Mouse (Mus musculus) olfactory bulb, adult 2 months (tissue): Measurements from ENCODE around the gene Csrnp3. TPM values are rescaled to one million over a fixed set of nuclear protein-coding genes. Genes with fewer than 3 reads are reported as not detected.

ENCODE experiments used
- H3K27ac ChIP-seq: fragments of 200-500 bp; 2 replicates; pipeline ENCODE4 v1.5.1; 2012; ENCODE audit warnings: low read depth, low read length; ENCODE audit not compliant: insufficient read depth
- H3K4me1 ChIP-seq: fragments of 200-500 bp; 2 replicates; pipeline ENCODE4 v1.6.1; 2012; ENCODE audit warnings: low read length; ENCODE audit not compliant: control insufficient read depth, insufficient read depth
- H3K4me3 ChIP-seq: fragments of 200-500 bp; 2 replicates; pipeline ENCODE4 v1.5.1; 2012; ENCODE audit warnings: mild to moderate bottlenecking, low read depth, low read length, moderate library complexity; ENCODE audit not compliant: insufficient read depth
- CTCF ChIP-seq: fragments of 200-500 bp; IDR thresholded peaks from 2 replicates; pipeline ENCODE4 v1.5.1; 2012; ENCODE audit warnings: low read depth, mild to moderate bottlenecking, low read length, moderate library complexity; ENCODE audit not compliant: insufficient read depth
- POLR2A ChIP-seq: fragments of 200-500 bp; IDR thresholded peaks from 2 replicates; pipeline ENCODE4 v1.6.1; 2012; ENCODE audit warnings: mild to moderate bottlenecking, low read depth, low read length, moderate library complexity; ENCODE audit not compliant: insufficient read depth
- WGBS: fragments of 180-500 bp; shearing (Covaris S2); methylation state at CpG from one replicate; pipeline ENCODE4 v1.1.7; 2018; 5-methylcytosine and 5-hydroxymethylcytosine counted together
- polyA plus RNA-seq: library from polyadenylated mRNA; stranded (reverse); fragments of >200 nt; gene quantifications from 2 replicates; pipeline ENCODE4 v1.2.4, GENCODE M21; 2012; ENCODE audit warnings: low replicate concordance; ENCODE audit not compliant: missing spikeins, insufficient read depth, insufficient read length

The Csrnp3 gene
- polyA plus RNA-seq, 1 experiment: not detected

- Histone ChIP-seq H3K27ac (peak overlapping the region; percentile 85), H3K4me1 (no peaks in the 10 kb centered on the region), H3K4me3 (peak overlapping the region; percentile 39)
- 35% methylated on average over 11 of the region's 11 CpGs for WGBS
- TF ChIP-seq POLR2A (no peak), CTCF (no peak)
Measured at GRCm38 (mm10) chr2:65929927-65930326, 84.4 kb downstream of the Csrnp3 start.

GRCm38 (mm10) chr2:65931313-65931712 is 85.7 kb downstream of the Csrnp3 start:
- H3K4me1 ChIP-seq: no peaks in the 10 kb centered on the region
- TF ChIP-seq CTCF (no peak), POLR2A (no peak)
- peak overlapping the region; percentile 84 for H3K4me3 ChIP-seq
- peak overlapping the region; percentile 99 for H3K27ac ChIP-seq
- WGBS: 46% methylated on average over 7 of the region's 7 CpGs

- H3K4me1 ChIP-seq: no peaks in the 10 kb centered on the region
- 2% methylated on average over 11 of the region's 11 CpGs for WGBS
- H3K4me3 ChIP-seq: peak overlapping the region; percentile 84
- TF ChIP-seq CTCF: no peak
- 0 out of 2 replicates have a peak, but pooled peaks have one; percentile 16 for TF ChIP-seq POLR2A
- H3K27ac ChIP-seq: peak overlapping the region; percentile 99
Measured at GRCm38 (mm10) chr2:65931841-65932311, 86.3 kb downstream of the Csrnp3 start.

- Histone ChIP-seq H3K4me3 (no peak overlapping the region), H3K27ac (no peak overlapping the region)
Measured at GRCm38 (mm10) chr2:65934099-65934498, 88.5 kb downstream of the Csrnp3 start.

GRCm38 (mm10) chr2:65938900-65939299 is 93.3 kb downstream of the Csrnp3 start:
- Histone ChIP-seq H3K4me3 (no peak overlapping the region), H3K27ac (no peak overlapping the region), H3K4me1 (peaks cover 3% of the 10 kb centered on the region)
- 56% methylated on average over 3 of the region's 3 CpGs for WGBS
- TF ChIP-seq POLR2A (no peak), CTCF (no peak)

More at GRCm38 (mm10) chr2:65934099-65934498, 88.5 kb downstream of the Csrnp3 start:
- 24% methylated on average over 2 of the region's 2 CpGs for WGBS
- TF ChIP-seq POLR2A: no peak
- no peak for TF ChIP-seq CTCF
- no peaks in the 10 kb centered on the region for H3K4me1 ChIP-seq

GRCm38 (mm10) chr2:65940351-65940750 is 94.8 kb downstream of the Csrnp3 start:
- H3K27ac ChIP-seq: no peak overlapping the region
- peaks cover 3% of the 10 kb centered on the region for H3K4me1 ChIP-seq
- TF ChIP-seq POLR2A (no peak), CTCF (no peak)
- WGBS: 63% methylated on average over 5 of the region's 5 CpGs
- H3K4me3 ChIP-seq: no peak overlapping the region

- TF ChIP-seq CTCF: no peak
- TF ChIP-seq POLR2A: no peak
- WGBS: 88% methylated on average over 4 of the region's 4 CpGs
Measured at GRCm38 (mm10) chr2:65942346-65942745, 96.8 kb downstream of the Csrnp3 start.

GRCm38 (mm10) chr2:65948808-65949207 is 103.2 kb downstream of the Csrnp3 start:
- H3K4me1 ChIP-seq: 0 out of 2 replicates have a peak, but pooled peaks cover under 1% of the 10 kb centered on the region
- no peak for TF ChIP-seq POLR2A
- no peak for TF ChIP-seq CTCF
- H3K4me3 ChIP-seq: no peak overlapping the region
- WGBS: 91% methylated on average over 16 of the region's 16 CpGs
- no peak overlapping the region for H3K27ac ChIP-seq

More at GRCm38 (mm10) chr2:65942346-65942745, 96.8 kb downstream of the Csrnp3 start:
- Histone ChIP-seq H3K4me1 (peaks cover 3% of the 10 kb centered on the region), H3K27ac (no peak overlapping the region), H3K4me3 (no peak overlapping the region)

GRCm38 (mm10) chr2:65953726-65954340 is 108.3 kb downstream of the Csrnp3 start:
- no peak for TF ChIP-seq POLR2A
- TF ChIP-seq CTCF: no peak
- Histone ChIP-seq H3K4me1 (peaks cover 7% of the 10 kb centered on the region; the same call in 1 of the 2 replicates), H3K4me3 (no peak overlapping the region), H3K27ac (peak overlapping the region; percentile 64)
- 61% methylated on average over 17 of the region's 17 CpGs for WGBS
